ENCODE assay signal across 23 mouse cellular contexts in the genomic region with DNA sequence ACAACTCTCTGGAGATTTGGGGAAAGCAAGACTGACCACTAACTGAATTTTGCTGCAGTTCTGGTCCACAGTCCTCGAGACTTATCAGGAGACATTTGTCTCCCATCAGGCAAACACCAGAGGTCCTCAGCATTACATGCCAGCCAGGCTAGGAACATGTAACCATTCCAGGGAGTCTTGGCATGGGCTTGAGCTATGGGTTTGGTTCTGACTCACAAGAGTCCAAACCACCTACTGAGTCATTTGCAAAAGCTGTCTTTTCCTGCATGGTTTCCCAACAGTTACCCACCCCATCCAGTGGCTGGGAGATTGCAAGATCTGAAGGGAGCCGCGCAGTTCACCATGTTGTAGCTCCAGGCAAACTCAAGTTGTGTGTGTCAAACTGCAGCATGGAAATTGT.
DNase-seq lines count a peak whose midpoint lies in the region; ATAC-seq lines count a peak whose summit lies in the region.
"Had no signal": no experiment of that assay in that cellular context is flagged by ENCODE, and none has a peak within 500 bp of the region (broad histone marks: within the 10 kb centered on the region; RNA-seq: fewer than 3 reads in every experiment).

No protein-coding gene starts in this region.

- no peaks in the 10 kb centered on the region for H3K27me3 ChIP-seq in heart, embryonic 11.5 days (ENCODE audit: control insufficient read depth, insufficient read depth, low read length)
- H3K27me3 ChIP-seq: hindbrain, embryonic 15.5 days; midbrain, embryonic 13.5 days; neural tube, embryonic 12.5 days had no signal

- DNase-seq in adrenal gland, postnatal 10 days = peak; percentile 10
- no peak for DNase-seq in adrenal gland, adult 18-20 months (ENCODE audit: low spot score in 2 of 2)
- DNase-seq in heart, adult 9 months (ENCODE audit: low spot score in 2 of 2) = peak; percentile 32 to 47
- DNase-seq in right cerebral cortex, adult 18-20 months = peak; percentile 27
- DNase-seq in right cerebral cortex, postnatal 36 days (ENCODE audit: low spot score in 2 of 2) = no peak
- DNase-seq in ovary, postnatal 10 days (ENCODE audit: low spot score) = no peak
- DNase-seq in adipocyte (ENCODE audit: low spot score) = no peak
- DNase-seq: B cell, adult 2 months; cerebellum, adult 11 months; cerebellum, postnatal 10 days; embryo, embryonic 11 days; forebrain, postnatal 0 days; gastrocnemius, postnatal 14 days; kidney, adult 11 months; kidney, postnatal 10 days; left cerebral cortex, postnatal 4 days; liver; lung, postnatal 10 days had no signal

- H3K9me3 ChIP-seq in heart, embryonic 11.5 days (replicated peaks; ENCODE audit: control insufficient read depth, low read length) = no peaks in the 10 kb centered on the region
- H3K9me3 ChIP-seq: heart, embryonic 12.5 days; hindbrain, embryonic 15.5 days; midbrain, embryonic 13.5 days; neural tube, embryonic 12.5 days had no signal

- no peak for ATAC-seq in heart, embryonic 11.5 days (replicated peaks; ENCODE audit: insufficient number of reproducible peaks, low FRiP score, low TSS enrichment)
- ATAC-seq: forebrain, postnatal 0 days; midbrain, embryonic 13.5 days had no signal

- peaks cover 4% of the 10 kb centered on the region; the same call in 1 of the 2 replicates for H3K4me1 ChIP-seq in heart, embryonic 11.5 days (ENCODE audit: control insufficient read depth, insufficient read depth, low read length)

- H3K27ac ChIP-seq in heart, embryonic 11.5 days (ENCODE audit: low read depth, low read length) = no peak overlapping the region
- H3K27ac ChIP-seq: hindbrain, embryonic 15.5 days; midbrain, embryonic 13.5 days; neural tube, embryonic 12.5 days had no signal

- 90% methylated on average over 3 of the region's 3 CpGs for WGBS in heart, embryonic 11.5 days (ENCODE audit: insufficient replicate concordance)

- H3K9ac ChIP-seq in heart, embryonic 11.5 days (ENCODE audit: low read depth, low read length) = no peak overlapping the region
- H3K9ac ChIP-seq: forebrain, postnatal 0 days; heart, embryonic 12.5 days; hindbrain, embryonic 15.5 days; midbrain, embryonic 13.5 days; neural tube, embryonic 12.5 days had no signal

- H3K36me3 ChIP-seq in heart, embryonic 11.5 days (ENCODE audit: control insufficient read depth, insufficient read depth, low read length) = no peaks in the 10 kb centered on the region
- H3K36me3 ChIP-seq: heart, embryonic 12.5 days; hindbrain, embryonic 15.5 days; midbrain, embryonic 13.5 days; neural tube, embryonic 12.5 days had no signal

- H3K4me3 ChIP-seq in heart, embryonic 11.5 days (ENCODE audit: low read depth, low read length) = no peak overlapping the region
- H3K4me3 ChIP-seq: heart, embryonic 12.5 days; hindbrain, embryonic 15.5 days; midbrain, embryonic 13.5 days; neural tube, embryonic 12.5 days had no signal

- no peak overlapping the region for H3K4me2 ChIP-seq in heart, embryonic 11.5 days
- H3K4me2 ChIP-seq: heart, embryonic 12.5 days; hindbrain, embryonic 15.5 days; midbrain, embryonic 13.5 days; neural tube, embryonic 12.5 days had no signal

Comparison
In these comparisons a context has a peak if more than half of its experiments do, and no peak if none do; other contexts are left out.
1. DNase-seq: peak in adrenal gland, postnatal 10 days (single experiment), heart, adult 9 months (2 of 2) and right cerebral cortex, adult 18-20 months (single experiment); none in adrenal gland, adult 18-20 months (0 of 2), right cerebral cortex, postnatal 36 days (0 of 2), ovary, postnatal 10 days (single experiment) and adipocyte (single experiment).